Mouse (Mus musculus) megakaryocyte, embryonic 14.5 days (primary cell): ENCODE data around the gene Pcare. TPM values are rescaled to one million over a fixed set of nuclear protein-coding genes. Genes with fewer than 3 reads are reported as not detected.
"Not testable (repeated sequence)": the region's sequence is repeated elsewhere in the genome, so short reads cannot be mapped to it uniquely, and the experiment has no call there.

Experiments used
- H3K27me3 ChIP-seq: replicated peaks from 2 replicates; pipeline ENCODE3; 2012; ENCODE audit warnings: inconsistent platforms
- H3K36me3 ChIP-seq: replicated peaks from 2 replicates; pipeline ENCODE3; 2012; ENCODE audit warnings: low read length, inconsistent platforms, mixed read lengths
- H3K4me1 ChIP-seq: 2 replicates; pipeline ENCODE4 v1.6.1; 2012; ENCODE audit warnings: inconsistent platforms
- H3K4me3 ChIP-seq: replicated peaks from 2 replicates; pipeline ENCODE3; 2012; ENCODE audit warnings: moderate library complexity, mild to moderate bottlenecking, inconsistent platforms
- H3K9me3 ChIP-seq: 2 replicates; pipeline ENCODE4 v1.6.1; 2012; ENCODE audit warnings: inconsistent platforms
- FLI1 ChIP-seq: IDR thresholded peaks from 2 replicates; pipeline ENCODE4 v1.6.1; 2012; ENCODE audit warnings: low read length, inconsistent platforms, mixed read lengths
- GATA1 ChIP-seq: IDR thresholded peaks from 3 replicates; pipeline ENCODE4 v1.6.1; 2012; ENCODE audit warnings: mixed read lengths, low read length, inconsistent platforms, borderline replicate concordance
- polyA plus RNA-seq: library from polyadenylated mRNA; stranded (reverse); fragments of >175 nt; gene quantifications from 2 replicates; pipeline ENCODE4 v1.2.3, GENCODE M21; 2012; ENCODE audit warnings: low replicate concordance; ENCODE audit not compliant: insufficient read depth

Gene Pcare
- polyA plus RNA-seq, 1 experiment, result not detected

DNA sequence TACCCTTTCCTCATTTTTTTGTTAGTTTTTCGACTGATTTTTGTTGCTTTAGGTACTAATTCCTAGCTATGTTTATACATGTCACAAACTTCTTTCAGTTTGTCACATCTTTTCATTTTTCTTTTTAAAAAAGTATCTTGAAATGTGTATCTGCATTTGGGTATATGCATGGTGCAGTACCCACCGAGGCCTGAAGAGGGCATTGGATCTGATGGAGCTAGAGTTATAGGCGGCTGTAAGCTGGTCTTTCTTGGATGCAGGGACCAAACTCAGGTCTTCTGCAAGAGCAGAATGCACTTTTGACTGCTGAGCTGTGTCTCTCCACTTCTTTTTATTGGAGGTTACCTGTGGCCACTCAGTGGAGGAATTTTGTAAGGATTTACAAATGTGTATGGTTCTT, 26.0 kb upstream of the Pcare start:
- Histone ChIP-seq H3K4me1 (no peaks in the 10 kb centered on the region), H3K27me3 (peaks cover 23% of the 10 kb centered on the region), H3K9me3 (peaks cover 19% of the 10 kb centered on the region), H3K4me3 (no peak overlapping the region), H3K36me3 (no peaks in the 10 kb centered on the region)
- no peak for TF ChIP-seq FLI1
- TF ChIP-seq GATA1, result no peak

DNA sequence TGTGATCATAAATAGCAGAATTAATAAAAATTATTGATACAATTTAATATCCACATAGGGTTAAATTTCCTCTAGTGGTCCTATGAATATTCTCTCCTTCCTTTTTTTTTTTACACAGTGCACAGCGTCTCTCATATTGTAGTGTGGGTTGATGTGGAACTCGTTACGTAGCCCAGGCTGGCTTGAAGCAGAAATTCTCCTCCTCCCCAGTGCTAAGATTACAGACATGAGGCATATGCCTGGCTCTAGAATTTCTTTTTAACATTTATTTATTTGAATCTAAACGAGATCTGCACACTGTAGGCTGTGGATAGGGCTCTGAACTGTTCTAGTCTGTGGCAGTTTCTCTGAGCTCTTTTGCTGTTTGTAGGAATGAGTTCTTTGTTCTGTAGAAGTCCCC, 22.6 kb upstream of the Pcare start:
- no peaks in the 10 kb centered on the region for H3K27me3 ChIP-seq
- peaks cover 19% of the 10 kb centered on the region for H3K9me3 ChIP-seq
- H3K4me1 ChIP-seq, result no peaks in the 10 kb centered on the region
- no peaks in the 10 kb centered on the region for H3K36me3 ChIP-seq
- TF ChIP-seq GATA1 (no peak), FLI1 (no peak)
- H3K4me3 ChIP-seq, result no peak overlapping the region

DNA sequence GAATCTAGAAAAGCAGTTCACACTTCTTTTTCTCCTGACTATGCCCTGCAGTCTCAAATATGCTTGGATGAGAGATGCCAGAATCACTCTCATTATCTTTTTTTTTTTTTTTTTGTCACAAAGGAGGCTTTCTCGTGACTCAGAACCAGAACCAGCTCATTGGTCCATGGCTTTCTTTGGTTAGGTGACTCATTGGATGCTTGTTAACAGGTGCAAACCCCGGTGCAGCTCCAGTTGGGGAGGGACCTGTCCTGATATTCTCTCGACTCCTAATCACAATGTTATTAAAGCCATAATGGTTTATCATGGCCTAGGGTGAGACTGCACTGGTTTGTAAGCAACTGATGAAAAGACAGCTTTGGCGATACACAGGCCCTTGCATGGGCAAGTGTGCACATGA, 21.5 kb upstream of the Pcare start:
- Histone ChIP-seq H3K36me3 (no peaks in the 10 kb centered on the region), H3K4me1 (no peaks in the 10 kb centered on the region), H3K9me3 (peaks cover 15% of the 10 kb centered on the region), H3K27me3 (no peaks in the 10 kb centered on the region), H3K4me3 (no peak overlapping the region)
- no peak for TF ChIP-seq FLI1
- no peak for TF ChIP-seq GATA1

DNA sequence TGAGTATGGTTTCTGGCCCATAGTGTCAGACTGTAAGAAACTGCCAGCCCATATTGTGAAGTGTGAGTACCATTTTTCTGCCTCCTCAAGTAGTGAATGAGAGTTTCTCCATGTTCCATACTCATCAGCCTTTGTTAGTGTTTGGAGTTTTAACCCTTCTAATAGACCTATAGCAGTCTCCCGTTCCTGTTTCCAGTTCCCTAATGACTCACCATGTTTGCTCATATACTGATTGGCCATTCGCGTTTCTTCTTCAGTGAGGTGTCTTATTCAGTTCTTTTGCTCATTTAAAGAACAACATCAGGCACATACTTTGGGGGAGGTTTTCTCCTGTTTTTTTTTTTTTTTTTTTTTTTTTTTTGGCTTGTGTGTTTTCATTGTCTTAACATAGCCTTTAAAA, 18.0 kb upstream of the Pcare start:
- Histone ChIP-seq H3K4me3 (no peak overlapping the region), H3K27me3 (no peaks in the 10 kb centered on the region), H3K9me3 (no peaks in the 10 kb centered on the region), H3K4me1 (no peaks in the 10 kb centered on the region), H3K36me3 (no peaks in the 10 kb centered on the region)
- TF ChIP-seq FLI1 (no peak), GATA1 (no peak)

DNA sequence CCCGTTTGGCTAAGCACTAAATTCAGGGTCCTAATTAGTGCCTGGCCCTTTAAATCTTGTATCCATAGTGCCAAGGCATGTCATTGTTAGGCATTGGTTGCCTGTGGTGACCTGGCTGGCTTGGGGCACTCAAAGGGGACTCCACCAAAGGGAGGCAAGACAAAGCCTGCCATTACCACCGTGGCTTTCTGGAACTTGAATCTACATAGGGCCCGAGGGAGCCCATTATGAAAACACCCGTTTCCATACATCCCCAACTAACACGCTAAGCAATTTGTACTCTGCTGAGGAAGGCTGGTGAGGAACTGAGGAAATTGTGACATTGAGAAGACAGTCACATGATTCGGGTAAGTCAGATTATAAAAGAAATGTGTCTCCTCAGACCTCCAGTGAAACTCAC, 16.9 kb upstream of the Pcare start:
- Histone ChIP-seq H3K4me3 (no peak overlapping the region), H3K4me1 (no peaks in the 10 kb centered on the region), H3K9me3 (no peaks in the 10 kb centered on the region), H3K36me3 (no peaks in the 10 kb centered on the region), H3K27me3 (no peaks in the 10 kb centered on the region)
- TF ChIP-seq FLI1 (no peak), GATA1 (no peak)

DNA sequence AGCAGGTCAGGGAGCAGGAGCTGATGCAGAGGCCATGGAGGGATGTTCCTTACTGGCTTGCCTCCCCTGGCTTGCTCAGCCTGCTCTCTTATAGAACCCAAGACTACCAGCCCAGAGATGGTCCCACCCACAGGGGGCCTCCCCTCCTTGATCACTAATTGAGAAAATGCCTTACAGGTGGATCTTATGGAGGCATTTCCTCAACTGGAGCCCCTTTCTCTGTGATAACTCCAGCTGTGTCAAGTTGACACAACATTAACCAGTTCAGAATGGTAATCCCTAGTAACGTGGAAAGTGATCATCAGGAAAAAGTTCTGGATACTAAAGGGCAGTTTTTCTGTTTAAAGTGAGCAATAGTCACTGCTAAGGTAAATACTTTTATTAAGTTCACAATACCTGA, 15.5 kb upstream of the Pcare start, which contains the start of gene Clip4:
Gene Clip4, plus strand, starts transcription at position 301 of the 400 bp plus-strand sequence.
- H3K36me3 ChIP-seq, H3K4me1 ChIP-seq, H3K27me3 ChIP-seq, H3K4me3 ChIP-seq, H3K9me3 ChIP-seq: not testable (repeated sequence)

DNA sequence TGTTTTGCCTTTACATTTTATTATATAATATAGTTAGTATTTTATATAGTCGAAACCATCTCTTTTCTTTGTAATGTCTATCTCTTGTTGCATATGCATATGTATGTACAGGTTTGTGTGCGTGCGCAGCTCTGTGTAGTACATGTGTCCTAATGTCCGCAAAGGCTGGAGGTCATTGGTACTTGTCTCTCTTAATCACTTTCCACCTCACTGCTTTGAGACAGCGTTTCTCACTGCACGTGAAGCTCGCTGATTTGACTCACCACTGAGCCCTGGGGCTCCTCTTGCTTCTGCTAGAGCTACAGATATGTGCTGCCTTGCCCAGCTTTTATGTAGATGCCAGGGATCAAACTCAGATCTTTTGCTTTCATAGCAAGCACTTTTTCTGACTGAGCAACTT, 7.8 kb upstream of the Pcare start:
- Histone ChIP-seq H3K4me3 (no peak overlapping the region), H3K4me1 (no peaks in the 10 kb centered on the region), H3K36me3 (no peaks in the 10 kb centered on the region), H3K27me3 (no peaks in the 10 kb centered on the region), H3K9me3 (0 out of 2 replicates have a peak, but pooled peaks cover 5% of the 10 kb centered on the region)
- no peak for TF ChIP-seq GATA1

DNA sequence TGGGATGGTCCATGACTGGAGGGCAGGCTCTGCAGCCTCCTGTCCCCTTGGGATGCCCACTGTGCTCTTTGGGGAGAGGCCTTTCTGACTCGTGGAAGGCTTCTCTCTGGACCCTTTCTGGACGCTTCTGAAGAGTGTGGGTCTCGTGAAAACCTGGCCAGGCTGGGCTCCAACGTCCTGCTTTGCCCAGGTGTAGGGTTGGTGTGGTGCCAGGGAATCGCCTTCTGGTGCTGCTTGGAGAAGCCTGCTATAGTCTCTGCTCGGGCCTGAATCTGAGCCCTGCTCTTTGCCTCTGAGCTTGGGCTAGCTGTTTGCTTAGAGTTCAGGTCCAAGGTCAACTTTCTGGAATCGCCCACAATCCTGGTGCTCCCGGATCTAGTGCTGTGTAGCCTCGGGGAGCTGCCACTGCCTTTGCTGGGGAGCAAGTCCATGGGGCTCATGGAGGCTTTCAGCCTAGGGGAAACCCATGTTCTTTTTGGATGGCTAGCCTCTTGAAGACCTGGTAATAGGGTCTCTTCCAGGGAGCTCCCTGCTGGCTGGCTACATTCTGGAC, 3.0 kb downstream of the Pcare start:
- H3K27me3 ChIP-seq, result peaks cover 3% of the 10 kb centered on the region
- H3K4me3 ChIP-seq, result no peak overlapping the region
- H3K9me3 ChIP-seq, result peaks cover 4% of the 10 kb centered on the region
- TF ChIP-seq FLI1 (no peak), GATA1 (no peak)
- H3K36me3 ChIP-seq, result no peaks in the 10 kb centered on the region
- no peaks in the 10 kb centered on the region for H3K4me1 ChIP-seq

DNA sequence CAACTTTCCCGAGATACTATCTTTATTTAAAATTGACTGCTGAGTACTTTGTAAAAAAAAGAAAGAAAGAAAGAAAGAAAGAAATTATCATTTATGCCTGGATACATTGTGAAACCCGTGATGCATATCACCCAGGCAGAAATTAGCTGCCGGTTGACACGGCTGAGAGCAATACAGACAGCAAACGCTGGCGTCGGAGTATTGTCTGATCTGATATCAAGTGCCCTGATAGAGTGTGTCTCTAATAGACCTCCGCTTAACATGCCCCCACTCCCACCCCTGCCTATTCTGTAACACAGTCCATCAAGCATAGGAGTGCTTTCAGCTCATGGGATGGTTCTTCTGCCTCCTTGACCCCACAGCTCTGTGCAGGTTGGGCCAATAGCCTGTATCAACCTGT, 5.1 kb downstream of the Pcare start:
- H3K27me3 ChIP-seq, result peaks cover 3% of the 10 kb centered on the region
- no peaks in the 10 kb centered on the region for H3K4me1 ChIP-seq
- peaks cover 22% of the 10 kb centered on the region for H3K9me3 ChIP-seq
- no peaks in the 10 kb centered on the region for H3K36me3 ChIP-seq
- TF ChIP-seq GATA1 (no peak), FLI1 (no peak)
- no peak overlapping the region for H3K4me3 ChIP-seq

DNA sequence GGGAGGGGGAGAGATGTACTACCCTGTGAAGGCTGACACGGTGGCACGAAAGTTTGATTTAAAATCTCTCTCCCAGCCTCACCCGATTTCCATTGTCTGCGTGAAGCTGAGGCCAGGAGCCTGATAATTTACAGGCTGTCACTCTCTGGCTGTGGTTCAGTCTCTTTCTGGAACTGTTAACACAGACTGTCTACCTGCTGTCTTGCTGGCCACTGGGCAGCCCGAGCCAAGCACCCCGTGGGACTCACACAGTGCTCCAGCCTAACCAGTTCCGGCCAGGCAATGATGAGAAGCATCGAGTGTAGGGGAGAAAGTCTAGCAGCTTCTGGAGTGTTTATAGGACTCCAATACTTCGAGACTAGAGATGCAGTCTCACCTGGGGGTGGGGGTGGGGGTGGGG, 6.6 kb downstream of the Pcare start:
- Histone ChIP-seq H3K36me3 (no peaks in the 10 kb centered on the region), H3K9me3 (peaks cover 19% of the 10 kb centered on the region), H3K27me3 (peaks cover 4% of the 10 kb centered on the region), H3K4me1 (no peaks in the 10 kb centered on the region), H3K4me3 (no peak overlapping the region)
- TF ChIP-seq FLI1 (no peak), GATA1 (no peak)

DNA sequence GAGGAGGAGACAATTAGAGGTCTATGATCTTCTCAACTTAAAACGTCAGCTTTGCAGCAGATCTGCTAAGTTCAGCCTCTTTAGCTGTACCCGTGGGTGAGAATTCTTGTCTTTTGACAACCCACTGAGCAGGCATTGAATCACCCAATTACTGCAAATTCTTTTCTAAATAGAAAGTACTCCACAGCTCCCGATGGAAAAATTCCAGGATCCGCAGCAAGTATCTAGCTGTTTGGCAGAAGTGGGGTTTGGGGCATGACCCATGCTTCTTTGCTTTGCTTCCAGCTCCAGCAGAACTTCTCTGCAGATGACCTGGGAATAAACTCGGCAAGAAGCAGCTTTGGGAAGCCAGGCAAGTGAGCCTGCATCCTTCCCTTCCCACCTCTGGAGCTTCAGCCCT, 9.8 kb downstream of the Pcare start:
- H3K27me3 ChIP-seq, result peaks cover 4% of the 10 kb centered on the region
- H3K9me3 ChIP-seq, result peaks cover 19% of the 10 kb centered on the region
- TF ChIP-seq GATA1 (no peak), FLI1 (no peak)
- no peak overlapping the region for H3K4me3 ChIP-seq
- no peaks in the 10 kb centered on the region for H3K4me1 ChIP-seq
- H3K36me3 ChIP-seq, result no peaks in the 10 kb centered on the region
